Mouse (Mus musculus) layer of hippocampus, adult 18-20 months (tissue): ENCODE data around the gene Golph3. TPM values are rescaled to one million over a fixed set of nuclear protein-coding genes. Genes with fewer than 3 reads are reported as not detected.

Source experiments
- DNase-seq, 2 experiments: peaks; one replicate each; pipeline ENCODE4 v3.0.0; 2022; ENCODE audit warnings: low spot score in 2 of 2
- total RNA-seq, 2 experiments: library from RNA; stranded (reverse); gene quantifications; 2 replicates each; pipeline ENCODE4 v1.2.3; 2021

The Golph3 gene
- total RNA-seq, 2 experiments from 2014 or later: 98.4 to 100 TPM

DNA sequence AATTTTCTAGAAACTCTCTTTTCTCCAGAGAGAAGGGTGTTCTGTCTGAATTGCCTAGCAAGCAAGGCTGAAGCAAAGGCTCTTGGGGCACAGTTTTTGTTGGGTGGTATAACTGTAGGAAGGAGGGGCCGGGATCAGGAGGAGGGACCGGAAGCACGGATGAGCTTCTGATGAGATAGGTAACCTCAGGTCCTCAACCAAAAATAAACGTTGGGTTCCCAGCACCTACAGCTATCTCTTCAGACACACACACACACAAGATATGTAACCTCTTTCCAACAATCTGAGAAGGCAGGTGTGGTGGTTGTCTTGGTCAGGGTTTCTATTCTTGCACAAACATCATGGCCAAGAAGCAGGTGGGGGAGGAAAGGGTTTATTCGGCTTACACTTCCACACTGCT is 4.0 kb upstream of the Golph3 start:
- no peak for DNase-seq

DNA sequence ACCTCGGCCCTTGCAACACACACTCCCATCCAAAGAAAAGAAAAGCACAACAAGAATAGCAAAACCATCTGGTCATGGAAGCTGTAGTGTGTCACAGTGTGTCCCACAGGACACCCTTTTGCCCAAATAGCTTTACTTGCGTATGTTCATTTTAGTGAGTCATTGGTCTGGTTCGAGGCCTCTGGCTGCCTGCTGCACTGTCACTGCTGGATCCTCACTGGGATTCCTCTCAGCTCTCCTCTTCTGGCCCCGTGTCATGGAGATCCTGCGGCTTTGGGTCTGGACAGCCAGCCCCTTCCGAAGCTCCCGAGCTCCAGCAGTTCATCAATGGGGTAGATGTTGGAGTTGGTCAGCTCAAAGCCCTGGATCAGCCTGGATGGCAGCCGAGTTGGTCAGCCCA is 2.8 kb upstream of the Golph3 start:
- DNase-seq: no peak

DNA sequence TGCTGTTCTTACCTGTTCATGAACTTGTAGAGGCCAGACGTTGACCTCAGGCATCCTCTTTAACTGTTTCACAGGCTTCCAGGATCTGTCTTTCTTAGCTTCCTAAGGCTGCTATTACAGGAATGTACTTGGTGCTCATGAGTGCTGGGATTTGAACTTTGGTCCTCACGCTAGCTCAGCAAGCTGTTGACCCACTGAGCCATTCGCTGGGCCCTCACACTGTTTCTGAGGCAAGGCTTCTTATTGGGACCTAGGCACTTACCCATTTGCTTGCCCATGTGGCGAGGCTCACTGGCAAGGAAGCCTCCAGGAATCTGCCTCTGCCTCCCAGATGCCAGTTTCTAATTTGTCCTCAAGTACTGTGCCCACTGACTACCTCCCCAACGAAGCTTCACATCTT is 1.4 kb upstream of the Golph3 start:
- DNase-seq: no peak

DNA sequence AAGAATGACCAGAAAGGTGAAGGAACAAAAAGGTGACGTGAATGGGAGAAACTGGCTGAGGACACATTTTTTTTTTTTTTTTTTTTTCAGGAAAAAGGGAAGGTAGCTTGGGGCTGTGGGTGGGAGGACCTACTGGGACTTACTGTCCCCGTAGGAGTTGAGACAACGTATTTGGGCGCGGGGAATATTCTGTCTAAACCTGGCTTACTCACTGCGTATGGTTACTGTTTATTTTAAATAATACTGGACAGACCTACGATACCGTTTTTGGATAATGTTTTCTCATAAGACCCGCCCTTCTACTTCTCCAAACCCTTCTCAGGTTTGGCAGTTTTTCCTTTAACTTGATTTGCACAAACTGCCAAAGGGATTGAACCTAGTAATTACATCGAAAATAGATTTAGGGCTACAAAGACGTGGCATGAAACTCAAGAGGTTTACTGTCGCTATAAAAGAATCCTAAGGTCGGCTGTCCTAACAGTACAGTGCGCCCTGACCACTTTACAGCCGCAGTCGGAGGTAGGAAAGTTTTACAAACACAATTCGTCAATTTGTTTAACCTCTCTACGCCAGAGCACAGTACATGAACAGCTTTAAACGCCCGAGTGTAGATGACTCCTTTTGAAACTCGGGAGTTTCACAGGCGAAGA is 684 bp upstream of the Golph3 start:
- DNase-seq: no peak

DNA sequence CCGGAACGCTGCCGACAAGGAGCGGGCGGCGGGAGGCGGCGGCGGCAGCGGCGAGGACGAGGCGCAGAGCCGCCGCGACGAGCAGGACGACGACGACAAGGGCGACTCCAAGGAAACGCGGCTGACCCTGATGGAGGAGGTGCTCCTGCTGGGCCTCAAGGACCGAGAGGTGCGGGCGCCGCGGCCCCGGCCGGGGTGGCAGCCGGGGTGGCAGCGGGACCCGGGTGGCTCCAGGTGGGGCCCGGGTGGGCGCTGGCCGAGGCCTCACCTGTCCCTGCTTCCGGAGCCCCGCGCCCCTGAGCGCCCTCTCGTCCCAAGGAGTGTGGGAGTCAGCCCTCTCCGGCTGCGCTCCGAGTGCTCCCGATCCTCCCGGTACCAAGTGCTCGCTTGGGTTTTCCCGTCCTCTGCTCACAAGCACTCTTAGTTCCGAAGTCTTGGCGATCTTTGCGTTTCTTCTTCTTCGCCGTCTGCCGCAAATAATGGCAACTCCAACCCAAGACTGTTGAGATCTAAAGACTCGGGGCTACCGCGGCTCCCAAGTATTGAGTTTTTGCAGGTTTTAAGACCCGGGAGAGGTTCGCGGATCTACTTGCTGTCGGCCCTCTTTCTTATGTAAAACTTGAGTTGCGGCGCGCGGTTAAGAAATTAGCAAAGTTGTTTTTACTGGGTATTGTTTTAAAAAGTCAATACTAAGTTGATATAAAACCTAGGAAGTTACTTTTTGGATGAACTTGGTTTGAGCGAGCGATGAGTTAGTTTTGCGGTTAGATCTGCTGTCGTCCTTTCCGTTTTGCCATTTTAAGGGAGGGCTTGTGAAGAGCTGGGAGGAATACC is 755 bp downstream of the Golph3 start, which contains the start of gene 1810049J17Rik:
Gene 1810049J17Rik (minus strand): TSS at position 112 of the 834 bp plus-strand sequence.
- peak in 1 of 2 experiments; percentile 30 for DNase-seq

DNA sequence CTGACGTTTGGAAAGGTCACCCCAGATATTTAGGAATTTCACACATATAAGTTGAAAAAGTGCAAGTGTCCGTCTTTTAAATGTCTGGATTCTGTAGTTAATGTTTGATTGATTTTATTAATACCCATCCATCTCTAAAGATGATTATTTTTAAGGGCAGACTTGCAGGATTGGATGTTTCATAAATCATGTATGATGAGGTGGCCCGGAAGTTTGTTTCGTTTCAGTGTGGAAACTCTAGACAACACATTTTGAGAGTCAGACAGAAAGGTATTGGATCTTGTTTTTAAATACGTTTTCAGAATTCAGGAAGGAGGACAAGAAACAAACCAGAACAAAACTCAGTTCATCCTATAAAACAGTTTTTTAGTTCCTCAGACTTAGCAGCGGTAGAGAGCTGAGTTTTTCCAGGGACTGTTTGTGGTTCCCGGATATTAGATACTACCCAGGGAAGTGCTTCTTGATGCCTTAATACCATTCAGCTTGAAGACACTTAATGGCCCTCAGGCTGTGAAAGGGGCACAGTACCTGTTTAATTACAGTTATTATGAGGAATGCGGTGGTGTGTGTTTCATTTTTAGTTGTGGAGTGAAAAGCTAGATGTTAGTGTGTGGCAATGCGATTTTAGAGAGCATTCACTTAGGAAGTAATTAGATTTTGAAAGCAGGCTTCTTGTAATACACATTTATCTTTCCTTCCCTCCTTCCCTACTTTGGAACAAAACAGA is 1.6 kb downstream of the Golph3 start:
- no peak for DNase-seq

DNA sequence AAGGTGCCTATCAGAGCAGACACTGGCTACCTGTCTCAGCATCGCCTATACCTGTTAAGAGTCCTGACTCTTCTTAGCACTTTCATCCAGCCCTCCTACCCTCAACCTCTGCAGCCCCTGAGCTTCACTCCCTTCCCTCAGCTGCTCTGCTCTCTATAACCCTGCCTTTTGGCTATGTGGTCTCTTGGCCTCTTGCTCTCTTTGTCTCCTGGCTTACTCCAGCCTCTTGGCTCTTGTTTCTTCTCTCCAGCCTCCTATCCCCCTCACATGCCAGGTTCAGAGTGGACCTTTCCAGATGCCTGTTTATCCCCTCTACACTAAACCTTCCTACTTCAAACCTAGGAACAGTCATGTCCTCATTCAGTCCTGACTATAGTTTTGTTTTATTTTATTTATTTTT is 3.1 kb downstream of the Golph3 start:
- DNase-seq: no peak

DNA sequence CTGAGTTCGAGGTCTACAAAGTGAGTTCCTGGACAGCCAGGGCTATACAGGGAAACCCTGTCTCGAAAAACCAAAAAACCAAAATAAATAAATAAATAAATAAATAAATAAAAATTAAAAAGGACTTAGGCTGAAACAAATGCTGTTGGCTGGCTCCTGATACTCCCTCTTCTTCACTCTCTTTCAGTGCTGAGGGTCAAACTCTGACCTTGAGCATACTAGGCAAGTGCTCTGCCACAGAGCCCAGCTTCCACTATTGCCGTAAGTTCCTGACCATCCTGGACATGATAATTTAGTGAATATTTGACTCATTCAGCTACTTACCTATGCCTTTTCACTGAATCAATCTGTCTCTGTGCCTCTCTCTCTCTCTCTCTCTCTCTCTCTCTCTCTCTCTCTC is 9.1 kb downstream of the Golph3 start:
- no peak for DNase-seq

DNA sequence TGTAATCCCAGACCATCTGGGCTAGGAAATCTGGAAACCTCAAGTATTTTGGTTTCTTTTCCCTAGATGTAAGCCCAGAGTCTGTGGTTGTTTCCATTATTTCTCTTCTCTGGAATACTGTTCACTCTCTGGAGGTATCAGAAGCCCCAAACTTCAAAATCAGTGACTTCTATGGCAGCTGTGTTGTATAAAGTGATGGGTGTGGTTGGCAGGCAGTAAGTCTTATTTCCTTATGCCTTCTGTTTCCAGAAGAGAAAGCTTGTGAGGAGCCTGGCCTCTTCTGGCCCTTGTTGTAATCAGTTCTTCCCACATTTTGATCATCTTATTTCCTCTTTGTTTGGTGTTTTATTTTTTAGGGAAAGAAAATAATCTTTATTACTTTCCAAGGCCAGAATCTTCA is 9.6 kb downstream of the Golph3 start:
- DNase-seq: no peak

DNA sequence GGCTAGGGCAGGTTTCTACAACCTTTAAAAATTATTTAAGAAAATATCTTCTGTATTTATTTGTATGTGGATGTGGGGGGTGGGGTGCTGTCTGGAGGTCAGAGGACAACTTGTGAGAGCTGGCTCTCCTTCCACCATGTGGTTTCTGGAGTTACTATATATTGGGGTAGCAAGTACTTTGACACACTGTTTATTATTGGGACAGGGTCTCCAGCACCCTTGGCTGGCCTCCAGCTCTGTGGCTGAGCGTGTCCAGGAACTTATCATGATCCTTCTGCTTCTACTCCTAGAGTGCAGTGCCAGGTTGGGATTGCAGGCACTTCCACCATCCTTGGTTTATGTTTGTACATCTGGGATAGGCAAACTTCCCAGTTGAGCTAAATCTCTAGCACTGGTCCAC is 10.1 kb downstream of the Golph3 start:
- DNase-seq: no peak

DNA sequence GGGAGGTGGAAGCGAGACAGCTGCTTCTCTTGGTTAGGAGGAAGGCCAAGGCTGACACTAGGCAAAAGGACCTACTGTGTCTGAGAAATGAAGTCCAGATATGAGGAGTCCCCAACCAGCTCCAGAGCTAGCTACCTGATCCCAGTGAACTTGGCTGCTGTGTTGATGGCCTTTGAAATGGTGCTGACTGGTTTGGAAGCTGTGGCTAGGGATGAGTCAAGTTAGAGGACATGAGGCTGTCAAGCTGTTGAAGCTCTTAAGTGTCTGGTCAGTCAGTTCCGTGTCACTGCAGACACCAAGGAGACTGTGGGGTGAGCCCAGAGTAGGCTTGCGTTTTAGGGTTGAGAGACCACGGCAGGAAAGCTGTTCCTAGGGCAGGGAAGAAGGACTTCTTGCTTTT is 13.1 kb downstream of the Golph3 start:
- DNase-seq: no peak

DNA sequence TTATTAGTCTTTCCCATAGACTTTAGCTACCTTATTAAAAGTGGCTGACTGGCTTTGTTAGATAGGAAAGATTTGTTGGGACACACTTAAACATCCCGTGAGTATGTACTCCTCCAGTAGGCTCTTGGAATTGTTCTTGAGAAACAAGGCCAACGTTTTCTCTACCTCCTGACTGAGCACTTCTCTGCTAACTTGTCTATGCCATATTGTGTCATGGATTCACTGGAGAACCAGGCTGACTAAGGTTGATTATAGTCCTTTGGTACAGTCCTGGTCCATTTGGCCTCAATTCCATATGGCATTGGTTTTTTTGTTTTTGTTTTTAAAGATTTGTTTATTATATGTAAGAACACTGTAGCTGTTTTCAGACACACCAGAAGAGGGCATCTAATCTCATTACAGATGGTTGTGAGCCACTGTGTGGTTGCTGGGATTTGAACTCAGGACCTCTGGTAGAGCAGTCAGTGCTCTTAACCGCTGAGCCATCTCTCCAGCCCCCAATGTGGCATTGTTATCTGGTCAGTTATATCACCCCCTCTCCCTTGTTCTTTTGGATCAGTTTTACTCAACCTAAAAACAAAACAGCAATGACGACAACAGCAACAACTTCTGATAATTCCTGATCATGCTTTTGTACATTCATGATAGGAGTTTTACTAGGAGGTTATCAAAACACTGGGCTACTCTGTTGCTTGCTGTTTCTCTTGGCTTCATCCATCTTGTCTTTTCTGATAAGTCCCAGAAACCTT is 16.0 kb downstream of the Golph3 start:
- DNase-seq: no peak

DNA sequence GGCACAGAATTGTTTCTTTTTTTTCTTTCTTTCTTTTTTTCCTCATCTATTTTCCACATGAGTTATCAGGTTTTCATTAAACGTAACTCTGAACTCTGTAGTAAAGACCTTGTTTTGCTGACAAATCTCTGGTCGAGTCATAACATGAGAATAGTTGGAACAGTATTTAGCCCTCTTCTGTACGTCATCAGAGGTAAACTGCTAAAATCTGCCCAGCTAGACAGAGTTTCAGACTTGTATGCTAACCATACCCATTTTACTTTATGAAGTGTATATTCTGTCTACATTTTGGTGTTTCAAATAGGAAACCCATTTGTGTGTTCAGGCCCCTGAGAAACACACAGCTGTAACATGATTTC is 16.5 kb downstream of the Golph3 start:
- no peak for DNase-seq

DNA sequence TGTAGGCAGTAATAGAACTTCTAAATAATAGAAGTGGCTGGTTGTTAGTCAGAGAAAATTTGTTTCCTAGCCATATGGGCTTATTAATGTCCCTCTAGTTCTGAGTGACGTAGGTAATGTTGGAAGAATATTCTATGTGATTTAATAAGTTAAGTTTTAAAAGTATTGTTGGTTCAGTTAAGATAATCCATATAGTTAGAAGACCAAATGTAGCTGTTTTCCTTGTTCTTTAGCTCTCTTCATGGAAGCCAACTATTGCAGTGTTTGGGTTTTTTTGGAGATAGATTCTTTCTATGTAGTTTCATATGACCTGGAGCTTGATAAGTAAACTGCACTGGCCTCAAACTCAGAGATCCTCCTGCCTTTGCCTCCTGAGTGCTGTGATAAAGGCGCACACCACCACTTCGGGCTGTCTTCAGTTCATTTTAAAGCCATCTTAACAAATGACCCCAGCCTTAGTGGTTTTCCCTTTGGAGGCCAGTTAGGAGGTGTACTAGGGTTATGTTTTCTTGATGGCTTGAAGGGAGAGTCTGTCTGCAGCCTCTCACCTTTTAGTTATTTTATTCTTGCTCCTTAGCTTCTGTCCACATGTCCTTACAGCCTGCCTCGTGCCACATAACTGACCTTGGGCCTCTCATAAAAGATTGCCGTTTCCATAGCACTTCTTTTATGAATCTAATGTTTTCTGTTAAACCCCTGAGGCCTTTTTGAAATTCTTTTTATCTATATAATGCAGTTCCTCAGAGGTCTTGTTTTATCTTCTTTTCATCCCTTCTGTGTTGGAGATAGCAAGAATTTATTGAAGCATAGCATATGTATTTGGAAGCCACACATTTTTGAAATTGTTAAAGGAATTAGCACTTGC is 19.5 kb downstream of the Golph3 start:
- no peak for DNase-seq

DNA sequence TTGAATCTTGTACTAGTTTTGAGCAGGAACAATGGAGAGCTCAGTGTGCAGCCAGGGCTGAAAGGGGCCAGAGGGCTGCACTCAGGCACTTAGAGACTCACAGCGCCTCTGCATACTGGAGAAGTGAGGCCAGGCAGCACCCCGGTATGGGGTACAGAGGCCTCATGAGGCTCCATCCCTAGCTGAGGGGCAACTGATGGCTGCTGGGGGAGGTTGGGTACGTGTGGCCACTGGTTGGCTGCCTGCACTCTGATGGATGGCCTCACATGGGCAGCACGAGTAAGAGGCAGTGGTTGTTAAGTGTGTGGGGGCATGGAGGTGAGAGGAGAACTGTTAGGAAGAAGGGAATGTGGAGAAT is 20.1 kb downstream of the Golph3 start:
- no peak for DNase-seq

DNA sequence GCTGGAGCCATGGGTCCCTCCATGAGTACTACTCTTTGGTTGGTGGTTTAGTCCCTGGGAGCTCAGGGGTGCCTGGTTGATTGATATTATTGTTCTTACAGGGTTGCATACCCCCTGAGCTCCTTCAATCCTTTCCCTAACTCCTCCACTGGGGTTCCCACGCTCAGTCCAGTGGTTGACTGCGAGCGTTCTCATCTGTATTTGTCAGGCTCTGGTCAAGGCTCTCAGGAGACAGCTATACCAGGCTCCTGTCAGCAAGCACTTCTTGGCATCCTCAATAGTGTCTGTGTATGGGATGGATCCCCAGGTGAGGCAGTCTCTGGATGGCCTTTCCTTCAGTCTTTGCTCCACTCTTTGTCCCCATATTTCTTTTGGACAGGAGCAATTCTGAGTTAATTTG is 25.7 kb downstream of the Golph3 start:
- DNase-seq: no peak

DNA sequence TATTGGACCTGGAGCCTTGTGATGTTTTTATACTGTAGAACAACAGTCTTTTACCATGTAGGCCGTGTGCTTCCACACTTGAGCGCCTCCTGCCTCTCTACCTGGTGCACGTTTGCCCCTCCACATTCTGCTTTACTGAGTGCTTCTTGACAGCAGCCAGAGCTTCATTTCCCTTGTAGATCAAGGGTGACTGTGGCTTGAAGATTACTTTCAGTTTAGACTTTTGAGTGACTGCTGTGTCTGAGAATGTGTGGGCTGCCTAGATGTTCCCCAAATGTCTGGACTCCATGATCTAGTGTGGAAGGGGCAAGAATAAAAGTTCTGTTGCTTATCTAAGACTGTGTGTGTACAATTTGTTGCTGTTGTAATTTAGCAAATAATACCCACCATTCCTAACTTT is 27.7 kb downstream of the Golph3 start:
- DNase-seq: no peak

DNA sequence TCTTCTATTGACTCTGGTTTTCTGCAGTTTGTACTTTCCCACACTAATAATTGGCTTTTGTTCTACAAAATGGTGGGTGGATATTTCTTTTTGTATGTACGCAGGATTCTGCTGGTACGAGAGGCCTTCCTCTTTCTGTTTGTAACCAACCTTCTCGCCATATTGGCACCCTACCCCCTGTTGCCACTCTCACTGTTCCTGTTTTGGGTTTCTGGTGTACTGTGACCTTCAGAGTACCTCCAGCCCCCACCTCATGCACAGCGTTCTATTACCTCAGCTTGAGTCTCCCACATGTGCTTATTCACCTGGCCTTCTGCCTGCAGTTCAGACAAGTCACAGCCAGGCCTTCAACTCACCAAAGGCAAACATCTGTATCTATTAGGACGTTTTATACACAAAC is 28.6 kb downstream of the Golph3 start:
- DNase-seq: no peak

DNA sequence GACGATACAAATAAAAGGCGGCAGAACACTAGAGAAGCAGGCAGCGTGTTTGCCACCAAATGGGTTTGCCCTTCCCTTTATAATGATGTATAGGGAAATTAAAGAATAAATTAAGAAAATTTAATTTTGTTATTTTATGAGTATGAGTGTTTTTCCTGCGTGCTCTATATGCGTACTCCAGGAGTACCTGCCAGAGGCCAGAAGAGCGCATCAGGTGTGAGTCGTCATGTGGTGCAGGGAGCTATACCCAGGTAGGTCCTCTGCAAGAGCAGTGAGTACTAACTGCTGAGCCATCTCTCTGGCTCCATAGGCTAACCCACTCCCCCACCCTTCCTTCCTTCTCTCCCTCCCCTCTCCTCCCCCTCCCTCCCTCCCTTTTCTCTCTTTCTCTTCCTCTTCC is 30.2 kb downstream of the Golph3 start:
- DNase-seq: no peak

DNA sequence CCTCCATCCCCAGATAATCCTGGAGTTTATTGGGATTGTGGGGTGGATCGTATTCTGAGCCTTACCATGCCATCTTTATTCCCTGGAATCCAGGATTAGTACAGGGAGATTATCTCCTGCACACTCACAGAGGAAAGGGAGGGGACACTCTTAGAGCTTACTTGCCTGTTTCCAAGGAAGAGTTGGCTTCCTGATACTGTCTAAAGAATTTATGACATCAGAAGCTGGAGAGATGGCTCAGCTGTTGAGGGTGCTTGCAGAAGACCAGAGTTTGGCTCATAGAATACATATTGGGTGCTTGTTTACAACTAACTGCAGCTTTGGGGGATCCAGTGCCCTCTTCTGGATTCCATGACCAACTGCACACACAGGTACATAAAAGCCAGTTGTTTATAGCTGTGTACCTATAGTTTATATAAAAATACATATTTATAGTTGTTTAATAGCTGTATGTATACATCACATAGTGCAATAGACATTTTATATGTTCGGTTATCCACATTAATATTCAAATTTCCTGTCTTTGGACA is 33.1 kb downstream of the Golph3 start:
- DNase-seq: no peak
